9 mouse cellular contexts compared by ENCODE assay signal in genomic region chr7:44901230-44901722, GRCm38 (mm10). TPM values are rescaled to one million over a fixed set of nuclear protein-coding genes. Genes with fewer than 3 reads are reported as not detected.
A peak's percentile ranks its signal among the peaks of the same experiment; 100 is the strongest.
DNase-seq lines count a peak whose midpoint lies in the region; ATAC-seq lines count a peak whose summit lies in the region.
"Had no signal": no experiment of that assay in that cellular context is flagged by ENCODE, and none has a peak within 500 bp of the region (broad histone marks: within the 10 kb centered on the region; RNA-seq: fewer than 3 reads in every experiment).

No protein-coding gene starts in this region.

- H3K4me3 ChIP-seq in embryonic facial prominence, embryonic 12.5 days = peak overlapping the region; percentile 21
- H3K4me3 ChIP-seq in intestine, embryonic 14.5 days (ENCODE audit: low read depth, low read length) = peak overlapping the region; percentile 24
- H3K4me3 ChIP-seq in lung, embryonic 15.5 days = peak overlapping the region; percentile 33

- peak overlapping the region; percentile 46; the same call in 1 of the 2 replicates for H3K27ac ChIP-seq in embryonic facial prominence, embryonic 12.5 days
- H3K27ac ChIP-seq in intestine, embryonic 14.5 days (ENCODE audit: low read depth) = peak overlapping the region; percentile 35; the same call in 1 of the 2 replicates
- peak overlapping the region; percentile 83 for H3K27ac ChIP-seq in lung, embryonic 15.5 days
- H3K27ac ChIP-seq: macrophage had no signal

- H3K36me3 ChIP-seq in embryonic facial prominence, embryonic 12.5 days = peaks cover 69% of the 10 kb centered on the region
- peaks cover 55% of the 10 kb centered on the region for H3K36me3 ChIP-seq in intestine, embryonic 14.5 days (ENCODE audit: control insufficient read depth, insufficient read depth, low read length)
- peaks cover 53% of the 10 kb centered on the region for H3K36me3 ChIP-seq in lung, embryonic 15.5 days

- WGBS in embryonic facial prominence, embryonic 12.5 days = 20% methylated on average over 21 of the region's 21 CpGs
- 12% methylated on average over 21 of the region's 21 CpGs for WGBS in intestine, embryonic 14.5 days
- WGBS in lung, embryonic 15.5 days = 9% methylated on average over 21 of the region's 21 CpGs

- peaks cover 29% of the 10 kb centered on the region for H3K4me1 ChIP-seq in embryonic facial prominence, embryonic 12.5 days
- H3K4me1 ChIP-seq in intestine, embryonic 14.5 days (replicated peaks; ENCODE audit: control insufficient read depth, insufficient read depth, low read length) = peaks cover 13% of the 10 kb centered on the region
- peaks cover 37% of the 10 kb centered on the region for H3K4me1 ChIP-seq in lung, embryonic 15.5 days

- peak; percentile 76 for ATAC-seq in CD4-positive, CD25-positive, alpha-beta regulatory T cell, adult 4 months
- ATAC-seq in embryonic facial prominence, embryonic 12.5 days (ENCODE audit: insufficient number of reproducible peaks, insufficient read depth, low FRiP score, low TSS enrichment) = 0 out of 2 replicates have a peak, but pooled peaks have one; percentile 41
- peak; percentile 48; the same call in 1 of the 2 replicates for ATAC-seq in intestine, embryonic 14.5 days (replicated peaks; ENCODE audit: low FRiP score, low TSS enrichment, low read depth)
- peak; percentile 33 for ATAC-seq in lung, embryonic 15.5 days (ENCODE audit: borderline replicate concordance, extremely low read depth, low FRiP score, low TSS enrichment)

- no peak overlapping the region; the same call in 1 of the 2 replicates for H3K9ac ChIP-seq in embryonic facial prominence, embryonic 12.5 days
- no peak overlapping the region for H3K9ac ChIP-seq in intestine, embryonic 14.5 days (ENCODE audit: low read length)
- H3K9ac ChIP-seq in lung, embryonic 15.5 days = peak overlapping the region; percentile 17; the same call in 1 of the 2 replicates

- H3K4me2 ChIP-seq in embryonic facial prominence, embryonic 12.5 days (replicated peaks) = peak overlapping the region; percentile 48
- peak overlapping the region; percentile 48 for H3K4me2 ChIP-seq in intestine, embryonic 14.5 days (ENCODE audit: low read length)
- H3K4me2 ChIP-seq in lung, embryonic 15.5 days = peak overlapping the region; percentile 58

- H3K9me3 ChIP-seq in embryonic facial prominence, embryonic 12.5 days = no peaks in the 10 kb centered on the region
- H3K9me3 ChIP-seq in intestine, embryonic 14.5 days (ENCODE audit: control insufficient read depth, low read length) = no peaks in the 10 kb centered on the region
- H3K9me3 ChIP-seq in lung, embryonic 15.5 days = no peaks in the 10 kb centered on the region

- peak; percentile 38 for DNase-seq in 3T3-L1 (ENCODE audit: low read depth, low spot score)
- peak; percentile 89 for DNase-seq in intestine, embryonic 14.5 days (ENCODE audit: low spot score)
- DNase-seq in retina, embryonic 14.5 days (ENCODE audit: low spot score) = peak; percentile 80
- no peak for DNase-seq in frontal cortex, postnatal 25 days (ENCODE audit: low spot score in 2 of 2)
- no peak for DNase-seq in layer of hippocampus, adult 18-20 months (ENCODE audit: low spot score in 2 of 2)

- no peaks in the 10 kb centered on the region for H3K27me3 ChIP-seq in embryonic facial prominence, embryonic 12.5 days
- no peaks in the 10 kb centered on the region for H3K27me3 ChIP-seq in intestine, embryonic 14.5 days (replicated peaks; ENCODE audit: control insufficient read depth, insufficient read depth, low read length)
- no peaks in the 10 kb centered on the region for H3K27me3 ChIP-seq in lung, embryonic 15.5 days

RNA-seq across cellular contexts. Expression of gene Fuz, which starts 5.4 kb away (rescaled TPM):
- 10 to 100 TPM in 1 of 2 experiments, 1 to 10 TPM in 1; 9.2 to 17.5 TPM for polyA plus RNA-seq in CD4-positive, CD25-positive, alpha-beta regulatory T cell, adult 4 months (2017; shearing (Covaris generic))
- polyA plus RNA-seq in embryonic facial prominence, embryonic 12.5 days (2016; fragmentation: Nextera tagmentation; extraction: Ambion mirVana) = 22.4 and 23.3 TPM in 2 replicates
- 17.8 and 19.7 TPM in 2 replicates for polyA plus RNA-seq in intestine, embryonic 14.5 days (2014; fragmentation: Nextera tagmentation; extraction: Ambion mirVana)
- 21.0 and 24.0 TPM in 2 replicates for polyA plus RNA-seq in lung, embryonic 15.5 days (2015; fragmentation: Nextera tagmentation; extraction: Ambion mirVana)
- 10 to 100 TPM; 23.4 to 24.5 TPM for total RNA-seq in layer of hippocampus, adult 18-20 months (2021)

RNA-seq across cellular contexts. Expression of gene Med25, which starts 8.8 kb away (rescaled TPM):
- polyA plus RNA-seq in CD4-positive, CD25-positive, alpha-beta regulatory T cell, adult 4 months (2017; shearing (Covaris generic)) = 10 to 100 TPM in 1 of 2 experiments, 1 to 10 TPM in 1; 9.1 to 10.9 TPM
- polyA plus RNA-seq in embryonic facial prominence, embryonic 12.5 days (2016; fragmentation: Nextera tagmentation; extraction: Ambion mirVana) = 113 and 123 TPM in 2 replicates
- polyA plus RNA-seq in intestine, embryonic 14.5 days (2014; fragmentation: Nextera tagmentation; extraction: Ambion mirVana) = 66.2 and 75.8 TPM in 2 replicates
- 93.5 and 97.7 TPM in 2 replicates for polyA plus RNA-seq in lung, embryonic 15.5 days (2015; fragmentation: Nextera tagmentation; extraction: Ambion mirVana)
- 100 to 1,000 TPM in 1 of 2 experiments, 10 to 100 TPM in 1; 96.8 to 101 TPM for total RNA-seq in layer of hippocampus, adult 18-20 months (2021)

RNA-seq across cellular contexts. Expression of gene Ap2a1, which starts 28.0 kb away (rescaled TPM):
- 1 to 10 TPM; 6.2 to 7.4 TPM for polyA plus RNA-seq in CD4-positive, CD25-positive, alpha-beta regulatory T cell, adult 4 months (2017; shearing (Covaris generic))
- 76.3 and 84.7 TPM in 2 replicates for polyA plus RNA-seq in embryonic facial prominence, embryonic 12.5 days (2016; fragmentation: Nextera tagmentation; extraction: Ambion mirVana)
- 62.9 and 68.3 TPM in 2 replicates for polyA plus RNA-seq in intestine, embryonic 14.5 days (2014; fragmentation: Nextera tagmentation; extraction: Ambion mirVana)
- polyA plus RNA-seq in lung, embryonic 15.5 days (2015; fragmentation: Nextera tagmentation; extraction: Ambion mirVana) = 63.1 and 64.8 TPM in 2 replicates
- total RNA-seq in layer of hippocampus, adult 18-20 months (2021) = 100 to 1,000 TPM; 288 to 294 TPM

RNA-seq across cellular contexts. Expression of gene Ptov1, which starts 31.7 kb away (rescaled TPM):
- polyA plus RNA-seq in CD4-positive, CD25-positive, alpha-beta regulatory T cell, adult 4 months (2017; shearing (Covaris generic)) = 1 to 10 TPM; 1.1 to 3.9 TPM
- 696 and 750 TPM in 2 replicates for polyA plus RNA-seq in embryonic facial prominence, embryonic 12.5 days (2016; fragmentation: Nextera tagmentation; extraction: Ambion mirVana)
- polyA plus RNA-seq in intestine, embryonic 14.5 days (2014; fragmentation: Nextera tagmentation; extraction: Ambion mirVana) = 318 and 338 TPM in 2 replicates
- 371 and 398 TPM in 2 replicates for polyA plus RNA-seq in lung, embryonic 15.5 days (2015; fragmentation: Nextera tagmentation; extraction: Ambion mirVana)
- 100 to 1,000 TPM; 341 to 350 TPM for total RNA-seq in layer of hippocampus, adult 18-20 months (2021)

RNA-seq across cellular contexts. Expression of gene Tsks, which starts 41.7 kb away (rescaled TPM):
- not detected for polyA plus RNA-seq in CD4-positive, CD25-positive, alpha-beta regulatory T cell, adult 4 months (2017; shearing (Covaris generic))
- 0.11 and 0.19 TPM in 2 replicates for polyA plus RNA-seq in embryonic facial prominence, embryonic 12.5 days (2016; fragmentation: Nextera tagmentation; extraction: Ambion mirVana)
- not detected in 2 replicates for polyA plus RNA-seq in intestine, embryonic 14.5 days (2014; fragmentation: Nextera tagmentation; extraction: Ambion mirVana)
- 0.09 and 0.15 TPM in 2 replicates for polyA plus RNA-seq in lung, embryonic 15.5 days (2015; fragmentation: Nextera tagmentation; extraction: Ambion mirVana)
- 1 to 10 TPM in 1 of 2 experiments, under 1 TPM in 1; 0.79 to 1.2 TPM for total RNA-seq in layer of hippocampus, adult 18-20 months (2021)
- polyA plus RNA-seq: macrophage had no signal

Comparison
In these comparisons a context has a peak if more than half of its experiments do, and no peak if none do; other contexts are left out.
1. DNase-seq: peak in 3T3-L1 (single experiment), intestine, embryonic 14.5 days (single experiment) and retina, embryonic 14.5 days (single experiment); none in frontal cortex, postnatal 25 days (0 of 2) and layer of hippocampus, adult 18-20 months (0 of 2).
2. Peak in every context shown above with its lines, with median percentiles within 50 percentile points of each other: ATAC-seq, H3K27ac ChIP-seq, H3K4me2 ChIP-seq and H3K4me3 ChIP-seq.